Mouse (Mus musculus): ENCODE results near the gene Tmem63b.

The Tmem63b gene

DNA sequence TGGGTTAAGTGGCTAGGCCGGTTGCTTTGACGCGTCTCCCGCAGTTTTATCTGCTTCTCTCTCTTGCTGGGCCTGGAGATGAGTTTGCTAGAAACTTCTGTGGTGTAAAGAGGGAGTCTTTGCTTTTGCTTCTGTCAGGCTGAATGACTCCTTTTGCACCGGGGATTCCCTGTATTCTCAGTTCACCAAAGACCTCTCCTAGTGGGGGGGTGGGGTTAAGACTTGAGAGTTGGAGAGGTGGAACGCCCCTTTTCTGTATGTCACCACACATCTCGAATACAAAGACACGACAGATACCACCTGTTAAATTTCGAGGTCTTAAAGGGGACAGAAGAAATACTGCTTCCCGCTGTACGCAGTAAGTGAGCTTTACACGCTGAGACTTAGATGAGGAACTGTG is at the start of gene Tmem63b:
Gene Tmem63b (minus strand): TSS at position 190 of the 400 bp plus-strand sequence.
- no peak for DNase-seq

DNA sequence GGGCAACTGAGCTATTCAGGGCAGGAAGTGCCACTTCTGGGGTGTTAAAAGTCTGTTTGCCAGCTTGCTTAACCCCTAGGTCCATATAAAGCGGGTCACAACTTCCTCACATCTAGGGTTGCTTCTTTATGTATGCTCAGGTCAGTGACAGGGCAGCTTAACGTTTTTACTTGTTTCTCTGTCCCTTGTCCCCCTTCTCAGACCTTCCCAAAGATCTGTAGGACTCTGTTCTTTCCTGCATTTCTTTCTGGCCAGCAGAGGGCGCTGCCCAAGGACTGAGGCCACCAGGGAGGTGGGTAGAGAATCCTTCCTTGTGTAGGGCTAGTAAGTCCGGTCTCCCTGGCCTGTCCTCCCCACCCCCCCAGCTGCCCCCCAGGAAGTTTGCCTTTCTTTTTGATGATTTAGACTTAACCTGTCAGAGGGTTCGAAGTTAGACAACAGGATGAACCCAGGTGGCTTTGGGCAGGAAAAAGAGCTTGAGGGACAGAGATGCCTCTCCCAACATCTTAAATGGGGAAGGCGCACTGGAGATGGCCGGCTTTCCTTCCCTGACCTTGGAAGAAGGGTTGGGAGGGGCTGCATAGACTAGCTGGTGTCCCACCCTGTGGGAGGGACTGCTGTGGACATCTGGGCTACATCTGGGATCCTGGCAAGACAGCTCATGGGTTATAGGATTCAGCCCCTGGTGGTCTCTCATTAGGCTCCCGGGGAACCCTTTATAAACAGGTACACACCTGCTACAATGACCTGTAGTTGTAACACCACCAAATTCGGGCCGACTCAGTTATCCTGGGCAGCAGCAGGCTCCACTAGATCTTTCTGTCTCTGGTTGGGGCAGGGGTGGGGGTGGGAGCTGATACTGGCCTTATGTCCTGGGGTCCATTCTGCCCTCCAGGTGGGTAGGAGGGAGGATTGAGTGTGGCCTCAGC is 48.9 kb upstream of the Tmem63b start:
- DNase-seq = peak; percentile 92 to 94

DNA sequence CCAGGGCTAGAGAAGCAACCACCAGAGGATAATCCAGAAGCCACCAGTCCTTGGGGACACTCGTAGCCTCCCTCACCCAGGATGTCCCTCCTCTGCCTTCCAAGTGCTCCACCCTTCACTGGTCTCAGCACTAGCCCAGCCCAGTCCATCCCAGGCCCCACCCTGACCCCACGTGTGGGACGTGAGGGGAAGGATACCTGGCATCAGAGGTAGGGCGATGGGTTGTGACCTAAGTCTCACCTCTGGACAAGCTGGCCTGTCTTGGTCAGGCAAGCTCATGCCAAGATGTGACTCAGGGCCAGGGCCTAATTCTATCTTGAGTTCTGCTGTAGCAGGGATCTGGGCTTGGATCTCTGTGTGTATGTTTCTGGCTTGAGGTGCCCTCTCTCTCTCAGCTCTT is 48.2 kb upstream of the Tmem63b start:
- DNase-seq = peak in 1 of 2 experiments; percentile 36

DNA sequence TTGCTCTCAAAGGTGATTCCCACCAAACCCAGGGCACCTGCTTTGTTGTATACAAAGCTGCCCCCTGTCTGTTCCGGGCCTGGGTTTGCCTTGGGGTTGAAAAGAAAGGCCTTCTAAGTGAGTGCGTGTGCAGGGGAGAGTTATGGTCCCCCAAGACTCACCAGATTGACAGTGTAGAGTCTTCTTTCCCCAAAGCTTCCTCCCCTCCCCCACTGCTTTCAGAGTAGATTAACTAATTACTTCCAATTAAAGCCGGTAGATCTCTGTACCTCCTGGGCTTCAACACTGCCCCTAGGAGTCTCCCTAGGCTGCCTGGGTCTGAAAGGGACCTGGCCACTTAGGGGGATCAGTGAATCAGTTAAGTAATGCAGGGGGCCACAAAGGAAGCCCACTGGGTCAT is 47.6 kb upstream of the Tmem63b start:
- no peak for DNase-seq

DNA sequence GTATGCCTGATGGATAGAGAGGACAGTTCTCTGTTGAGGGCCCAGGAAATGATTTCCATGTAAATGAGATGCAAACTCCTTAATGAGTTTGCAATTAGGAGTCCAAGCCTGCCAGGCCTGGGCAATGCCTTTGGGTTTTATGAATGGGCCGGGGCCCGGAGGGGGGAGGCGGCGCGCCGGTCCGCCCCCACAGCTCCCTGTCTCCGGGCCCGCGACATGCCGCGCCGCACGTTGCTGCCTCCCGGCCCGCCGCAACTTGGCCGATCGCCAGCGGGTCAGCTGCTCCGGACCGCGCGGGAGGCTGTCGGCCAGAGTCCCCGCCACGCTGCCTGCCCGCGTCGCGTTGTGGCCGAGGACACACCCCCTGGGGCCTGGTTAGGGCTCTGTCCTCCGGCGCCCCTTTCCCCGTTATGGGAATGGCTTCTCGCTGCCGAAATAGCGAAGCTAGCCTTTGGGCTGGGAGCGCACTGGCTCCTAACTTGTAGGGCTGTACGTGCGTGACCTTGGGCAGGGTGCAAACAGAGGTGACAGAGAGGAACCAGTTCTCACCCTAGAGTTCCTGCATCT is 47.1 kb upstream of the Tmem63b start, which contains the start of gene 1600014C23Rik:
Gene 1600014C23Rik (minus strand): TSS at position 110 of the 567 bp plus-strand sequence.
- peak; percentile 76 to 86 for DNase-seq

DNA sequence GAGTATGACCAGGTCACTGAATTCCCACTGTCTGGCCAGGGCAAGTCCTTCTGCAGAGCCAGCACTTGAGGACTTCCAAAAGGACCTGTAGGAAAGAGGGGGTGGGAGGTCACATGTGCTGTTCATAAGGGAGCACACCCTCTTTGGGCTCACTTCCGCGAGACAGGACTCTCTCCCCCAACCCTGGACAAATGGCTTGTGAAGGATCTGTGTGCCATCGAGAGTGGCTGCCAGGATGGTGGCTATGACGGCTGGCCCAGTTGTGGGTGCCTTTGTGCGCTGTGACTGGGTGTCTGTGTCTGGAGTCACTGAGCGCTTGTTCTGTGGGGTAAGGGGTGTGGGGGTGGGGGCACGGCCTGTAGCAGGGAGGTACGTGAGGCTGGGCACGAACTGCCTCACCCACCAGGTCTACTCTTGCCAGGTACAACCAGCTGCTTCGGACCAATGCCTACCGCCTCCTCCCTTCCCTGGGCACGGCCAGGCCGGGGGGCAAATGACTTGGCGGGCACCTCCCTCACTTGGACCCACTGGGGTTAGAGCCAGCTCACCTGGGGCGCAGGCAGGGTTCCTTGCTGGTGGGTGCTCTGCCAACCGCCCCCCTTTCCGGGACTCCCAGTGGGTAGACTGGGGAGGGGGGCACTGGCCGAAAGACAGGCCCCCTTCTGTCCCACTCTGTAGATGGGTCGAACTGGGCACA is 46.5 kb upstream of the Tmem63b start:
- peak in 1 of 2 experiments; percentile 52 for DNase-seq

DNA sequence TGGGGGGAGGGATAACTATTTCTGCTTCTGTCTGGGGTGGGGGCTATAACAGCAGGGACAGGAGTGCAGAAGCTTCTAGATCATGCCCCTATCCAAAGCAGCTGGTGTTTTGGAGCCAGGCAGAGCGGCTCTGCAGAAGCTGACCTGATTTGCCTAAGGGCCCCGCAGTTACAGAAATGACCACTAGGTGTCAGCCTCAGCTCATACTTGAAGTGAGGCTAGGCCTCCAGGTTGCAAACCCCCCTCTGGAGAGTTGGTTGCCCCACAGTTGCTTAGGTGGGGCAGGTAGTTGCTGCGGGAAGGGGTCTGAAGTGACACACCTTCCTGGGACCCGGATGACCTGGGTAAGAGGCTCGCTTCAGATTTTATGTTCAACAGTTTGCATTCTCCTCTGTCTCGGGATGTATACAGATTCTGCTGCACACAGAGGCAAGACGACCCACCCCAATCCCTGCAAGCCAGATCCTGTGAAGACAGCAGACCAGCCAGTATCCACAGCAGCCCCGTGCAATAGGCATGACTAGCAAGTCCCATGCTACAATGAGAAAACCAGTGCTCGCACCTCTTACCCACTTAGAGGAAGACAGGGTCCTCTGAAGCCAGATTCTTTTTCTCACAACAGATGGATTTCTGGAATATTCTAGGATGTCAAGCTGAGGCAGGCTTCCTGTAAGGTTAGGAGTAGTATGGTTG is 44.6 kb upstream of the Tmem63b start:
- DNase-seq = peak; percentile 91 to 94

DNA sequence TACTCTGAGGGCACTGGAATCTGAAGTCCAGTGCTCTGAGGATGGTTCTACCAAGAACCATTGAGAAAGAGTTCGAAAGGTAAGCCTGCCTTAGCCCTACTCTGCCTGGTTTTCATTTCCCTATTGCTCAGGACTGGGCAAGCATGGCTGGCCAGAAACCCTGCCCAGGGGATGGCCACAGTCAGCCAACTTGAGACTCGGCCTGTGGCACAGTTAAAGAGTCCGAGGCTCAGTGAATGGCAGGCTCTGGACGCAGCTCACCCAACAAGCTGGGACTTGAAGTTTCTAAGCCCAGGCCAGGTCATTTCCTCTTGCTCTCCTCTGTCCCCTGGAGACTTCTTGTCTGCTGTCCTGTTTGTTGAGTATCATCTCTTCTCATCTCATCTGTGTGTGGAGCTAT is 44.0 kb upstream of the Tmem63b start:
- DNase-seq = no peak

DNA sequence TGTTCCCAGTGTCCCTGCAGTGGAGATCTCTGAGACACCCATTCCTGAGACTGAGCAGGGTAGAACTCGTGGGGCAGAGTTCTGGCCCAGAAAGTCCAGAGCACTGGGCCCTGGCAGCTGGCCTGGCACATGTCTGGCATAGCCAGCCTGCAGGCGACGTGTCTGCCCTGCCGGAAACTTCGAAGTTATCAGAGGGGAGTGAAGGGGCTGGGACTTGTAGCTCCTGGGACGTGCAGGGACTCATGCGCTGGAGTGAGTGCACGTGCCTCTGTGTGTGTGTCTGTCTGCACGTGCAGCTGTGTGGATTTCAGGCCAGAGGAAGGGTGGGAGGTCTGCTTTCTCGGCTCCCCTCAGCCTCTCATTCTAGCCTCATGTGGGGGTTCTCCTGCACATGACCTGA is 42.7 kb upstream of the Tmem63b start:
- no peak for DNase-seq

DNA sequence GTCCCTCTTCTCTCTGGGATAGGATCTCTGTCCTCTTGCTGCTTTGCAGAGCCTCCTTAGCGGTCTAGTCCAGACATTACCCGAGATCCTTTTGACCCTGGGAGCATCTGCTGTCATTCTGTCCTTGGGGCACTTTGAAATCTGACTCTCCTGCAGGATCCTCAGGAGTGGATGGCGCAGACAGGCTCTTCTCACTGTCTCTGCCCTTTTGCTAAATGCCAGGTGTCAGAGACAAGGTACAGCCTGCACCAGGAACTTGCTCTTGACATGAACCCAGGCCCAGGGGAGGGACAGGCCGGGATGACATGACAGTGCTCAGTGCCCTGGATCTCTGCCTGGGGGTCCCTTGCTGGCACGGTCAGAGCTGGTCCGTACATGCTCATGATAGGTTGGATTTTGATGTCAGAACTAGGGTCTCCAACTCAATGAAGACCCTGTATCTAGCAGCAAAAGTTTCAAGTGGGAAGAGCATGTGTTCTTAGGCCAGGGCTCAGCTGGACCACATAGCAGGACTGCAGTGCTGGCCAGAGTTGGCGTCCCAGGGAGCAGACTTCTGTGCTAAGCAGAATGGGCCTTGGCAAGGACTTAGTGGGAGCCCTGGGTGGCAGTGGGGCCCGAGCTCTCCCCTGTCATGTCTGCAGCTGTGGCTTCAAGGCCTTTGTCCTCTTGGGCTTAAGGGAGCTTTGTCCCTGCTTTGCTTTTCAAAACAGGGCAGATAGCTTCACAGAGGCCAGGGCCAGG is 41.4 kb upstream of the Tmem63b start:
- no peak for DNase-seq

DNA sequence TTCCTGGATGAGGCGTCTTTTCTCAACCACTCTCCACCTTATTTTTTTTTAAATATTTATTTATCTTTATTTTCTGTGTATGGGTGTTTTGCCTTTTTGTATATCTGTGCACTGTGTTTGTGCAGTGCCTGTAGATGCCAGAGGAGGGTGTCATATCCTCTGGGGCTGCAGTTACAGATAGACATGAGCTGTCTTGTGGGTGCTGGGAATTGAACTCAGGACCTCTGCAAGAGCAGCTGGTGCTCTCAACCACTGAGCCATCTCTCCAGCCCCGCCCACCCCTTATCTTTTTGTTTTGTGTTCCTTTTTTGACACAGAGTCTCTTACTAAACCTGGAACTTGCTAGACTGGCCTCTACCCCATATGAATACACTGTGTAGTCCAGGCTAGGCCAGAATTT is 40.8 kb upstream of the Tmem63b start:
- DNase-seq = no peak

DNA sequence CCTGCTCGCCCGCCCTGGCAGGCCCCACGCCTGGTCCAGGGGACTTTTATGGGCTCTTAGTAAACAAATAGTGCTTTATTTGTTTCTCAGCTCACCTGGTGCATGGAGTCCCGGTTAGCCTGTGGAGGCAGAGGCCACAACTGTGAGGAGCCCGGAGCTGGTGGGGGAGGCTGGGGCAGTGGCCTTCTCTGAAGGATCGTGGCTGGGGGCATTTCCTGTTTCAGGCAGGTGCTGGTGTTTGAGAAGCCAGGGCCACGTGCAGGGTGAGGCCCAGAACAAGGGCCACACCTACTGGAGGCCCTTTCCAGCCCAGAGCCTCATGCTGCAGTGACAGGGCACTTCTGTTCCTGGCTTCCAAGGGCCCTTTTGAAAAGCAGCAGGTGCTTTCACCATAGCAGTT is 39.5 kb upstream of the Tmem63b start:
- no peak for DNase-seq

DNA sequence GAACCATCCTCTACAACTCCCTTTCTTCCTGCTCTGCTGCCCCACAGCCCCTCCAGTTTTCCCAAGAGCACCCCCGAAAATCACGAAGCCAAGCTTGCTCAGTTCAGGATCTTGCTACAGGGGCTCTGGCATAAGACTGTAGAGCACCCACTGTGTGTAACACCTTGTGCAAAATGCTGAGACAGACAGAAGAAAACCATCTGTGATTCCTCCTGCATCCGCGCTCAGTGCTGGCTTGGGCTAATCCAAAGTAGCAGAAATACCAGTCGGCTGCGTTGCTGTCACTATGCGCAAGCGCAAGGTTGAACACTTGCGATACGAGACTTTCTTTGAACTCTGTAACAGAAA is 37.8 kb upstream of the Tmem63b start:
- no peak for DNase-seq

DNA sequence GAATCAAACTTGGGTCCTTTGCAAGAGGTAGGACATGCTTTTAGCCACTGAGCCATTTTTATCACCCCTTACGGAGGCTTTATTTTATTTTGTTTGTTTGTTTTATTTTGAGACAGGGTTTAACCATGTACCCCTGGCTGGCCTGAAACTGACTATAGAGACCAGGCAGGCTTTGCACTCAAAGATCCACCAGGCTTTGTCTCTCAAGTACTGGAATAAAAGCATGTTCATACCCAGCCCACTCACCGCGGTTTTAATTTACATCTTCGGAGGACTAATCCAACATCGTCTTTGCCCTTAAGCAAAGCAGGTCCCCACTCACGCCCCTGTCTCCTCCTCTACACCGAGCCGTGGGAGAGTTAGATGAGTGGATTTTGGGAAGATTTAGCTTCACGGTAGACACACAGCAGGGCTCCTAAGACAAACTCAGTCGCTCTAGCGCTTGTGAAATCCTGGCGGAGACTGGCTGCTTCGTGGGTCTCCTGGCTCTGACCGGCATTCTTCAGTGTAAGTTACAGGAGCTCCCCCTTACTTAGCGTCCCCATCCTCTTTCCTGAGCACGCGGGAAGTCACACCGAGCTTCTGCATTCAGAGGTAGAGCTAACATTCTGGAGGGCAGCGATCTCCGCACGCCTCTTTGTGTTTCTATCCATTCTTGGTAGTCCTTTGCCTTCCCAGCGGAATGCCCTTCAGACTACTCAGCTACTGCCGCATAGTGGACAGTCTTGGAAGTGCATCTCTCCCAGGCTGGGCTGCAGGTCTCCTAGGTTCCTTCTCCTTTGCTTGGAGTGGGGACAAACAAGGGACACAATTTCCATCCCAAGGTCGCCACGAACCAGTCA is 37.2 kb upstream of the Tmem63b start:
- peak; percentile 89 to 93 for DNase-seq

DNA sequence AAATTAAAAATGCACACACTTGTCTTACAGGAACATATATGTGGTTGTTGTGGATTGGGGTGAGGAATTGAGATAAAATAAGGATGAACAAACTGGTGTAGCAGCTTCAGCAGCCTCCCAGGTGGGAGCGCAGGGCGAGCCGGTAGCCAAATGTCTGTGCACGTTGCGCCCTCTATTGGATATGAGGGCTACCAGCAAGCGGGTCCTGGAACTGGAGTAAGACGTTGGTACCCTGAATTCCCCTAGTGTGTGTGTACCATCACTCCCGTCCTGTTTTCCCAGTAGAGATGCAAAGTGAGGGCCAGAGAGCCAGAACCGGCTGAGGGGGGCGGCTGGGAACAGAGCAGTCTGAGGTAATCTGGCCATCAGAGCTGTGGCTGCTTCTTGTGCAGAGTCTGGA is 31.6 kb upstream of the Tmem63b start:
- DNase-seq = peak; percentile 83 to 87

DNA sequence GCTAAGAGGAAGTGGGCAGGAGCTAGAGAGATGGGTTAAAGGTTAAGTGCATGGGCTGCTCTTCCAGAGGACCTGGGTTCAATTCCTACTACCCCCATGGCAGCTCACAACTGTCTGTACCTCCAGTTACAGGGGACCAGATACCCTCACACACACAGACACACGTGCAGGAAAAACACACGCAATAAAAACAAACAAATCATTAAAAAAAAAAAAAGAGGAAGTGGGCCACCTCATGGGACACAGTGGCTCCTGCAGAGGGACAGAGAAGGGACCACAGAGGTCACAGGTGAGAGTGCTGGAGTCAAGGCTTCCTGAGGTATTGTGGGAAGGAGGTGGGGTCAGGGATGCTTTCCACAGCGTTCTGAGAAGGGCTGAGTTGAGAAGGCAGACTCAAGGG is 24.8 kb upstream of the Tmem63b start:
- no peak for DNase-seq

DNA sequence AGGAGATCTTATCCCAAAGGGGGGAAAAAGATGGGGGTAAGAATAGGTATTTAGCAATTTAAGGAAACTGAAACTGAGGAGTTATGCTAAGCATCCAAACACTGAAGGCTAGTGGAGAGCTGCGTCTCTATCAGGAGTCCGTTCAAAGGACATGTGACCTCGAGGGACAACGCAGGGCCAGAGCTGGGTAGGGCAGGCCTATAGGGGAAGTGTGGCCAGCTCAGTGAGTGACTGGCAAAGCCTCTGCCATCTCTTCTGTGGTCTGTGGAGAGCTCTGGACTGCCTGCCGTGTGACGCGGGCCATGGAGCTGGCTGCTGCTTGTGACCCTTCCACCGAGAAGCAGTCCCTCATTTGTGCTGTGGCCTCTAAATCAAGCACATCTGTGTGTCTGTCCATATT is 23.7 kb upstream of the Tmem63b start:
- no peak for DNase-seq

DNA sequence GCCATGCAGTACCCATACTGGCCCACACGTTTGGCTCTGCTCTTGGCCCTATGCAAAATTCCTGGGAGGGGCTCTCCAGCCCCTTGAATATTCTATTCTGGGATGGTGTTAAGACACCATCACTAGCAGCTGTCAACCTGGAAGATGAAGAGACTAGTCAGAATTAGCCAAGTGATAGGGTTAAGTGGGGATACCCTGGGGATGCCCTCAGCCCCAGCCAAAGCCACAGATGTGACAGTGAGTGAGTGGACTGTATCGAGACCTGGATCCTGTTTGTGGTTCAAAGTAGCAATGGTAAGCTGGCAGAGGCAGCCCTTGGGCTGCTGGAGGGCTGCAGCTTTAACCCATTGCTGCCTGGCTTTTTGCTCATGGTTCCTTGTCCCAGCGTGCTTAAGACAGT is 23.1 kb upstream of the Tmem63b start:
- DNase-seq = no peak

DNA sequence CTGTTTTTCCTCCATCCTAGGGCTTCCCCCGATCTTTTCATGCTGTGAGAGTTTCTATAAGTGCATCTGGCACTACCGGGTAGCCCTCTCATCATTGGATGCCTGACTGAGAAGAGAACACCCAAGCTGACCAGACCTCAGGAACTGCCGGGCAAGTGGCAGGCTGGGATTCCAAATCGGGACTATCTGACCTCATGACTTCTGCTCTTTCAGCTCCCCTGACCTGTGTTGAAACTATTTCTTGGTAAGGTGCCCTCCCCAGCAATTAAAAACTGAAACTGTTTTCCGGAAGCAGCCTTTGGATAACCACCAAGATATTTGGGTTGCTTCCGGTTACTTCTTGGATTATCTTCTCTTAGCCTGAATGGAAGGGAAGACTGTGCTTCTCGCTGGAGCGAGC is 21.5 kb upstream of the Tmem63b start:
- no peak for DNase-seq

DNA sequence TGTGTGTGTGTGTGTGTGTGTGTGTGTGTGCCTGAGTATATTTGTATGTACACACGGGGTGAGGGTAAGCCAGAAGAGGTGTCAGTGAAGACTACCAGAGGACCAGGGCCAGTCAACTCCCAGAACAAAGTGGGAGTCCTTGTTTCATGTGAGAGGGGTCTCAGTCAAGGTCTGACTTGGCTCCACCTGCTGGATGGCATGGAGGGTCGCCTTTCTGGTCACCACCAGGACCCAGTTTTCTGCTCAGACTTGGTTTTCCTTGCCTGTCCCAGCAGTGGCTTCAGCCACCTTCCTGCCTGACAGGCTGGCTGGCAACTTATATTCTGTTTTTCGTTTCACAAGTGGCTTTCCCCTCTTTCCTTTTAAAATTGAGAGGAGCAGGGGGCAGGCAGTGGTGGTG is 20.7 kb upstream of the Tmem63b start:
- DNase-seq = no peak

DNA sequence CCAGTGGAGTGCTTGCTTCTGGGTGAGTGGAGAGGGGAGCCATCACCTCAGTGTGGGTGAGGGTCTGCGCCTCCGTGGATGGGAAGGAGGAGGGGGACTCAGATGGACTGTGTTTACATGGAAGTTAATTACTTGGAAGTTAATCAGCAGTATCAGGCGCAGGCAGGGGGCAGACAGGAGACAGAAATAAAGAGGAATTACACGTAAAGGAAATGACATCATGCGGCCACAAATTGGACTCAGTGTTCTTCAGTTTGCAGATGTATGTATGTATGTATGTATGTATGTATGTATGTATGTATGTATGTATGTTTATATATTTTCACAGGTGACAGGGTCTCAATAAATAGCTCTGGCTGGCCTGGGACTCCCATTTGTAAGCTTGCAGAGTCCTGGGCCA is 20.1 kb upstream of the Tmem63b start:
- no peak for DNase-seq

DNA sequence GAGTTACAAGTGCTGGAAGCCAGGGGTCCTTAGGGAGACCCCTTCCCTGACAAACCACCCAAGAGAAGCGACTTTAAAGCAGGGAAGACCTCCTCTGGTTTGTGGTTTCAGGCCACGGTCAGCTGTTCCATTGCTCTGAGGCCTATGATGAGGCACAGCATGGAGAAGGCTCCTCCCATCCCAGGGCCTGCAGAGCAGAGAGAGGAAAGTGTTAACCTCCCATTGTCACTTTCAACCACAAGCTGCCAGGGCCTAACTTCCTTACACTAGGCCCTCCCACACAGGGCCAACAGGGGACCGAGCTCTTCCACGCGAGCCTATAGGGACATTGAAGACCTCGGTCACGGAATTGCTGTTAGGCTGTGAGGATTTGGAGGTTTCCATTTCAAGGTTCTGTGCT is 16.5 kb upstream of the Tmem63b start:
- no peak for DNase-seq

Measured in cerebellum, postnatal 25 days (tissue).